Mouse (Mus musculus): ENCODE measurements around the gene Cd86.

Gene Cd86

DNA sequence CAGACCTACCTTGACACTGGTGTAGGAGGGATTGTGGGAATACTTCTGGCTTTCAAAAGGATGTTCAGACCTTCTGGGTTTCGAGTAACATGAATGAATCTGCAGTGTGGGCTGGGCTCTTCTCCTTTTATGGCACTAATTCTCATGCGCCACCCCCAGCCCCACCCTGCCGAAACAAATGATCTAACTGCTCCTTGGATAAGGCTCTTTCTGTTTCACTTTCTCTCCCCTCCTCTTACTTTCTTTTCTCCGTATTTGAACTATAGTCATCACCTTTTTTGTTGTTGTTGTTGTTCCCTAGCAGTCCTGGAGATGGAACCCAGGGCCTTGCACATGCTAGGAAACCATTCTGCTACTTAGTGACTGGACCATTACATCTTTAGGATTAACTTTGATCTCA, 67.6 kb downstream of the Cd86 start:
- DNase-seq (ENCODE audit: low read depth, low spot score): no peak

DNA sequence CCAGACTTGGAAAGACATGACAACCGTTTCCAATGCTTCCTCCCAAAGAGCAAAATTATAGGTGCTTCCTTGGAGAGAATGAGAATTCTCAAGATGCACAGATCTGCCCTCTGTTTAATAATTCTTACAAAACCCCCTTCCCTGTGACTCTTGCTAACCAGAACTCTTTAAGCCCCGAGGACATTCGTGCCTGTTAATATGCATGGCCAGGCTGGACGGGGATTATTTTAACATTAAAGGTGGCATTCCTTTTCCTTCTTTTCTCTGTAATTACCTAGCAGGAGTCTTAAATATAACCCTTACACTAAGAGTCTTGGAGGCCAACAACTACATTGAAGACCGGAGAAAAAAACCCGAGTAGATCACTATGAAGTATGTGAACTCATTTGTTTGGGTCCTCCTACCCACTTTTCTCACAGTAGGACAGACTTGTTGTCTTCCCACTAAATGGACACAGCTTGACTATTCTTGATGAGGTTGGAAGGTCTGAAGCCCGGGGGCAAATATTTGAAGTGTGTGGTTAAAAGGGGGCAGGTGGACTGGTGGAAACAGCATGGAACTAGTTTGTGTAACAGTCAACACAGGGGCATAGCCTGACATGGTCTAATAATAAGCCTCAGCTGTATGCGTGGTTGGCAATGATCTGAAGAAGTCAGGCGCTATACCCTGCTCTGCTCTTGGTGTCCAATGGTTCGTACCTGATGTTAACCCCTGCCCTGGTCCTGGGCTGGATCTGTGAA, 69.0 kb downstream of the Cd86 start:
- no peak for DNase-seq (ENCODE audit: low read depth, low spot score)

DNA sequence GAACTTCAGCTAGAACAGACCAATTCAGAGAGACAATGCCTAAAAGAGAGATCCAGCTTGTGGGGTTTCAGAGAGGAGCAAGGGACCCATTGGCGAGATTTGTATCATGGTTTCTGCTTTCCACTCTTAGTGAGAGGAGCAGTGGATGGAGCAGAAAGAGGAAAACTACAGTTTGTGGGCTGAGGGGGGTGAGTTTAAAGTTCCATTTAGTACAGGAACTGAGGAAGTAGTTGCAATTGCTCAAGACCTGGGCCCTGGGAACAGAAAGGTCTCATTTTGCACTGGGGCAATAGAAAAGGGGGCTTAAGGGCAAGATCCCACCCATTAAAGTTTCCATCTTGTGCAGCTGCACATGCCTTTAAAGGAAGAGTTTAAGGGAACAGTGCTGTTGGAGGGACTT, 76.0 kb downstream of the Cd86 start:
- no peak for DNase-seq (ENCODE audit: low read depth, low spot score)

DNA sequence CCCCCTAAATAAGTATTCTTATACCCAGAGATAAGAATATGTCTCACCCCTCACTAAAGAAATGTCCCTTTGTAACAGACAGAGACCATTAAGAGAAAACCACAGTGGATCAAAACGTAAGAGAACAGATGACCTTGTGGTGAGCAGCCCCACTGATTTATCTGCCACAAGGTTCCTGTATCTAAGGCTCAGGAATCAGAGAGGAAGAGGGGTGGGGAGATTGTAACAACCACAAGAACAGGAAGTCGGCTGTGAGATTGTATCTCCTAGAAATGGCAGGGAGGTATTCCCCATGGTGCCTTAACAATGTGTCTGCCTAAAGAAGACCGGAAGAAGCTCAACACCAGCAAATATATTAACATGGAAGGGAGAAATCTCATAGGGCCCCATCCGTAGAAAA, 77.9 kb downstream of the Cd86 start:
- no peak for DNase-seq (ENCODE audit: low read depth, low spot score)

DNA sequence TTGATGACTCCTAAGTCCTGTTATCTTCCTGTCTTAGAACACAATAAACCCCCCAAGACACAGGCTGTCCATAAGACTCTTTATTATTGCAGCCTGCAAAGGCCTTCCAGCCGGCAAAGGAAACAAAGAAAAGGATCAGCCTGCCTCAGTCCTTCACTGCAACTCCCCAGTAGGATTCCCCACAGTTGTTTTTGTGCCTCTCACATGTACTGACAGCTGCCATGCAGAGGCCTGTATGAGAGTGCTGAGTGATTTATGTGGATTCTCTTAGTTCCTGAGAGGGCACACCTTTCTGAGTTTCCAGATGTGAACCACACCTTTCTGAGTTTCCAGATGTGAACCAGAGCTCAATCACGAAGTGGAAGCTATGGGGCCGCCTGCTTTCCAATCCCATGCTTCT, 83.8 kb downstream of the Cd86 start:
- DNase-seq (ENCODE audit: low read depth, low spot score): no peak

DNA sequence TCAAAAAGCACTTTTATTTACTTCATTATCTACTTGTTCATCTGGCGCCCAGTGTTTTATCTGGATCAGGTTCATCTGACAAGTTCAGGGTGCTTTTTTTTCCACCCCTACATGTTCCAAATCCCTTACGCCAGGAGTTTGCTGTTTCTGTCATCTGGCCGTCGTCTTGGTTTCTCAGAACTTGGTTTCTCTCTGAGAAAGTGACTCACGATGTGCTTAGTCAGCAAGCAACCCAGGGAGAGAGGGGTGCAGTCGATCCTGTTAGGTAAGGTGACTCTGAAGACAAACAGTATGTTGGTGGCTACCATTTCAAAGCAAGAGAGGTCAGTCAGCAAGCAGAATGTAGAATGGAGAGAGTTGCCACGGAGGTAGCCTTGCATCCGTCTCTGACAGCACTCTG, 93.9 kb downstream of the Cd86 start:
- DNase-seq (ENCODE audit: low read depth, low spot score): no peak

DNA sequence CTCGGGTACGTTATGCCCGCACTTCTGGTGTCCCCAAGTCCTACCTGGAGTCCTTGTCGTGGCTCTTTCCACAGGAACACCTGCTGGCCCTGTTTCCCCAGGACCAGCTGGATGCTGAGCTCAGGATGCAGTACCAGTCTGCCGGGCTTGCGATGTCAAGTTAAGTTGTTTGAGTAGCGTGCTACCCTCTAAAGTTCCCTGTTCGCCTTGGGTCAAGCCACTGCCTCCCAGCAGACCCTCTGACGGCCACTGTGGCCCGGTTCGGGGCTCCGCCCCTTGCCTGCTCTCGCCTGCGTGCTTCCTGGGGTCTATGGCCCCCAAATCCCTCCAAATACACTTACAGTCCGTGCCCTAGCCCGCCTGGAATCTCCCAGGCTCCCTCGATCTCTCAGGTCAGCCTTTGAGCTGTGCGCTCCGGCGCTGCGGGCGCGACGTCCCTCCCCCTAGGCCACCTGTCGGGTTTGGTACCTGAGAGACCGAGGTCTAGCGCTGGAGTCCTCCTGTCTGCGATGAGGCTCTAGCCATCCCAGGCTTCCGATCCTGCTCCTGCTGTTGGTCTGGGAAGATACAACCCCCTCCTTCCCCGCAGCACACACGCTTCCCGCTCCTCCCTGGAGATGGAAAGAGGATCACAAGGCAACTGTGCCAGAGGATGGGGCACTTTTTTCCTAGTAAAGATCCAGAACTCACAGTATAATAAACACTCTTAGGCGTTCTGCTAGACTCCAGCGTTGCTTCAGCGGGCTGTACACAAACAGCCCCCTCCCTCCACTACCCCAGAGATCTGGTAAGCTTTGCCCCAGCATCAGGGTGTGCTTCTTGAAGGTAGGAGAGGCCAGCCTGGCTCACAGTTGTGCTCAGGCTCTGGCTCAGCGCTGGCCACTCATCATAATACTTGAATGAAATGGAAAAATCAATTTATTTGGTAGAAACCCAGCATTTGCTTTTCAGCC, 104.2 kb downstream of the Cd86 start, which contains the start of gene Casr:
Gene Casr, minus strand, starts transcription at position 756 of the 953 bp plus-strand sequence.
- DNase-seq (ENCODE audit: low read depth, low spot score): no peak

DNA sequence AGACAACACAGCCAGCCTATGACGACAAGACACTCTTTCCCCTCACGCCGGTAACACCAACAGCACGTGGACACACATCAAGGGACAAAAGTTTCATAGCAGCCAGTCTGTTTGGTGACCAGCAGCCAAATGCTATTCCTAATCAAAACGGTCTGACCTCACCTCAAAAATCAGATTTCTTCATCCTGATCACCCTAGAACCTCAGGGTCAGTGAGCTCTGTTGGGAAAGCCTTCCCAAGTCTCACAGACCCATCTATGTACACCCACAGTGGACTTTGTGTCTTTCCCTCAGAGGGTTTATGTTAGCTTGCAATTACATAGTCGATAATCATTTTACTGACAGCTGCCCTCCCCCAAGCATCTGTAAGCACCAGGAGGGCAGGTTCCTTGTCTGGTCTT, 106.3 kb downstream of the Cd86 start:
- DNase-seq (ENCODE audit: low read depth, low spot score): no peak

DNA sequence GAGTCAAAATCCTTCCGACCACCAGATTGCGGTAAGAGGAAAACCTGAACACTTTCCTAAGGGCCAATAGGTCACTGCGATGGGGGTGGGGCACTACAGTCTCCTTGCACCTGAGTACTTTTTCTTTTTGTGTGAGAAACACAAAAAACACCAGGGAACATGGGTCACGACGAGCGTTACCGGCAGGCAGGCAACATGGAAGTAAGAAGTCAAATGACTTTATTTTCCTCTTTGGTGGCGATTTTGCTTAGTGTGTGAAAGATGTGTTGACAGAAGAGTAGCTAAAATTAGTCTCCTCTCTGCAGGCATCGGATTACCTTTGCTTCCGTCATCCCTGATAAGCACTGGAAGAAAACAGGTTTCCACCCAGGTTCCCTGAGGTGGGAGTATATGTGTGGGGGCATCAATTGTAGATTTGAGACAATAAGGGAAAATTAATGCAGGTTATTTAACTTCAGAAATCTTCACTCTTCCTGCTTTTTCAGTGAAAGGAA, 110.2 kb downstream of the Cd86 start:
- peak; percentile 40 for DNase-seq (ENCODE audit: low read depth, low spot score)

Data from skeletal muscle tissue, adult 2 months (tissue).